Mouse (Mus musculus) midbrain, embryonic 15.5 days (tissue): ENCODE measurements at regions not wholly inside any gene's neighbourhood (a gene's known extent, or its start where the extent isn't known, plus 50 kb on each side); places are given as distances from the start of the nearest gene placed in this dataset.

Source experiments
- ATAC-seq: fragments of 200-750 bp; cut with Nextera tagmentation; replicated peaks from 2 replicates; pipeline ENCODE4 v1.8.0; 2017; ENCODE audit warnings: moderate TSS enrichment
- H3K27ac ChIP-seq: fragments of 300-500 bp; sonication (generic); 2 replicates; pipeline ENCODE4 v1.5.1; 2015; ENCODE audit warnings: mild to moderate bottlenecking, inconsistent platforms
- H3K27me3 ChIP-seq: fragments of 300-500 bp; sonication (generic); replicated peaks from 2 replicates; pipeline ENCODE4 v1.6.1; 2015; ENCODE audit warnings: inconsistent platforms
- H3K36me3 ChIP-seq: fragments of 300-500 bp; sonication (generic); replicated peaks from 2 replicates; pipeline ENCODE4 v1.6.1; 2015; ENCODE audit warnings: inconsistent platforms
- H3K4me1 ChIP-seq: fragments of 300-500 bp; sonication (generic); 2 replicates; pipeline ENCODE4 v1.6.1; 2015; ENCODE audit warnings: inconsistent platforms
- H3K4me2 ChIP-seq: fragments of 300-500 bp; sonication (generic); 2 replicates; pipeline ENCODE4 v1.6.1; 2015; ENCODE audit warnings: inconsistent platforms, mild to moderate bottlenecking, moderate library complexity
- H3K4me3 ChIP-seq: fragments of 300-500 bp; sonication (generic); 2 replicates; pipeline ENCODE4 v1.5.1; 2015; ENCODE audit warnings: mild to moderate bottlenecking, inconsistent platforms
- H3K9ac ChIP-seq: fragments of 300-500 bp; sonication (generic); 2 replicates; pipeline ENCODE4 v1.6.1; 2015; ENCODE audit warnings: mild to moderate bottlenecking, inconsistent platforms
- H3K9me3 ChIP-seq: fragments of 300-500 bp; sonication (generic); 2 replicates; pipeline ENCODE4 v1.6.1; 2016; ENCODE audit warnings: inconsistent platforms
- WGBS: fragments of 180-500 bp; shearing (Covaris S2); methylation state at CpG from one replicate; pipeline ENCODE4 v1.1.7; 2015; ENCODE audit warnings: mixed read lengths; 5-methylcytosine and 5-hydroxymethylcytosine counted together

GRCm38 (mm10) chr12:58743800-58744199 lies 268.0 kb downstream of the Sec23a start:
- Histone ChIP-seq H3K27ac (no peak overlapping the region), H3K4me3 (no peak overlapping the region), H3K4me1 (no peaks in the 10 kb centered on the region), H3K27me3 (no peaks in the 10 kb centered on the region), H3K36me3 (no peaks in the 10 kb centered on the region), H3K9me3 (no peaks in the 10 kb centered on the region), H3K4me2 (no peak overlapping the region), H3K9ac (no peak overlapping the region)
- ATAC-seq: no peak
- 67% methylated on average over 1 of the region's 1 CpGs for WGBS

DNA sequence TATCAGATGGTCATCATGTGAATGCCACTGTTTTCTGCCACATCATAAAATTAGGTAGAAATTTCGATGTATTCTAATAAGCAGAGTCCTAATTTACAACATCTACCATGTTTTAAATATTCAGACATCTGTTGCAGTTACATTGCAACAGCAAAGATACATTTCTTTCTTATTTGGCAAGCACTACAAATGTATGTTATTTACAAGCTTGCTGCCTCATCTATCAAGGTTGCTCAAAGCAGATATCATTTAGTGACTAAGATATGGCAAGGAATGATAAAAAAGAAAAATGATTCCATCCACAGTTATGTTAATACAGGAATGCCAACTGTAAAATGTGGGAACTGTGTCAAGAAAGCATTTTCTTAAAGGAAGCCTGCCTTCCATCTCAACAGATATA lies 283.7 kb downstream of the Sec23a start:
- ATAC-seq: no peak
- no peaks in the 10 kb centered on the region for H3K9me3 ChIP-seq
- no peak overlapping the region for H3K4me3 ChIP-seq
- no peak overlapping the region for H3K4me2 ChIP-seq
- H3K27ac ChIP-seq: no peak overlapping the region
- no peak overlapping the region for H3K9ac ChIP-seq
- H3K27me3 ChIP-seq: no peaks in the 10 kb centered on the region
- no peaks in the 10 kb centered on the region for H3K36me3 ChIP-seq
- H3K4me1 ChIP-seq: no peaks in the 10 kb centered on the region
- 64% methylated on average over 1 of the region's 1 CpGs for whole genome bisulfite sequencing

- no peak for ATAC-seq
- Histone ChIP-seq H3K27me3 (no peaks in the 10 kb centered on the region), H3K9ac (no peak overlapping the region), H3K36me3 (no peaks in the 10 kb centered on the region), H3K4me2 (no peak overlapping the region), H3K4me3 (no peak overlapping the region), H3K9me3 (no peaks in the 10 kb centered on the region), H3K4me1 (no peaks in the 10 kb centered on the region), H3K27ac (no peak overlapping the region)
- 92% methylated on average over 2 of the region's 2 CpGs for WGBS
These were observed 284.3 kb downstream of the Sec23a start for GRCm38 (mm10) chr12:58727547-58727946.

GRCm38 (mm10) chr12:58717908-58718307 lies 293.9 kb downstream of the Sec23a start:
- ATAC-seq: no peak
- WGBS: 94% methylated on average over 6 of the region's 6 CpGs

GRCm38 (mm10) chr12:58714207-58714606 lies 297.6 kb downstream of the Sec23a start:
- 95% methylated on average over 1 of the region's 1 CpGs for WGBS
- H3K4me2 ChIP-seq: no peak overlapping the region
- no peaks in the 10 kb centered on the region for H3K4me1 ChIP-seq
- no peak overlapping the region for H3K4me3 ChIP-seq
- no peak for ATAC-seq
- no peak overlapping the region for H3K27ac ChIP-seq
- no peak overlapping the region for H3K9ac ChIP-seq
- H3K27me3 ChIP-seq: no peaks in the 10 kb centered on the region
- no peaks in the 10 kb centered on the region for H3K36me3 ChIP-seq
- H3K9me3 ChIP-seq: no peaks in the 10 kb centered on the region

More at GRCm38 (mm10) chr12:58717908-58718307, 293.9 kb downstream of the Sec23a start:
- no peak overlapping the region for H3K9ac ChIP-seq
- H3K36me3 ChIP-seq: no peaks in the 10 kb centered on the region
- H3K4me1 ChIP-seq: no peaks in the 10 kb centered on the region
- no peak overlapping the region for H3K4me3 ChIP-seq
- no peaks in the 10 kb centered on the region for H3K9me3 ChIP-seq
- no peaks in the 10 kb centered on the region for H3K27me3 ChIP-seq
- no peak overlapping the region for H3K4me2 ChIP-seq
- no peak overlapping the region for H3K27ac ChIP-seq

- 75% methylated on average over 5 of the region's 5 CpGs for WGBS
- Histone ChIP-seq H3K4me2 (no peak overlapping the region), H3K4me1 (no peaks in the 10 kb centered on the region), H3K9ac (no peak overlapping the region), H3K27ac (no peak overlapping the region), H3K9me3 (no peaks in the 10 kb centered on the region), H3K4me3 (no peak overlapping the region), H3K36me3 (no peaks in the 10 kb centered on the region), H3K27me3 (no peaks in the 10 kb centered on the region)
- ATAC-seq: no peak
These were observed 316.1 kb downstream of the Sec23a start for GRCm38 (mm10) chr12:58695680-58696079.

DNA sequence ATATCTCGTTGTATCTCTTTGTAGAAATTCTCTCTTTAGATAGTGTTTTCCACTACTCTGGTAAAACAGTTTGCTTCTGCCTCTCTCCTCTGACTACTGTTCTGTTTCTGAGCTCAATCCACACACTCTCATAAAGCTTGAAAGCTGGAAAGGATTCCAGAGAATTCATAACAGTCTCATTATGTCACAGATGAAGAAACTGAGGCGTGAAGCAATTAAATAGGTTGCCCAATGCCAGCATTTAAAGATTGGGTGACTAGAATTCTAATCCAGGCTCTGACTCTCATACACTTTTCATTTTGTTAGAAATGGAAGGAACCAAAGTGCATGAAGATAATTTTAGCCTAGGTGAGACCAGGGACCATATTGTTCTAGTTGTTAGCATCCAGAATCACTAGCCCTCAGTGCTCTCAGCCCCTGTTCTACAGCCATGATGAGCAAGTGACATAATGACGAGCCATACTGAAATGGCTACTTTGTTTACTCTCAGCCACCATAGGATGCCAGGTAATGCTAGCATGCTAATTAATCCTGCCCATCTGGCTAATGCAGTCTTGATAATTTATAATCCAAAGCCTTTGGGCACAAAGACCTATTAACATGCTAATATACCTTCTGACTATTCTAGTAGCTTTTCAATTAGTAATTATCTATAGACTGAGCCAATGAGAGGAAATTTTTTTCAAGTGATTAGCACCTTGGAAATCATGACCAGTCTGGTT lies 341.7 kb downstream of the Sec23a start:
- H3K4me2 ChIP-seq: no peak overlapping the region
- 70% methylated on average over 3 of the region's 3 CpGs for WGBS
- no peaks in the 10 kb centered on the region for H3K4me1 ChIP-seq
- H3K36me3 ChIP-seq: no peaks in the 10 kb centered on the region
- no peak overlapping the region for H3K27ac ChIP-seq
- H3K9ac ChIP-seq: no peak overlapping the region
- peak; percentile 50; the same call in 1 of the 2 replicates for ATAC-seq
- H3K4me3 ChIP-seq: no peak overlapping the region
- H3K27me3 ChIP-seq: no peaks in the 10 kb centered on the region
- no peaks in the 10 kb centered on the region for H3K9me3 ChIP-seq

GRCm38 (mm10) chr12:58654530-58655056 lies 357.2 kb downstream of the Sec23a start:
- Histone ChIP-seq H3K36me3 (no peaks in the 10 kb centered on the region), H3K27me3 (no peaks in the 10 kb centered on the region), H3K4me3 (no peak overlapping the region)

GRCm38 (mm10) chr12:58653751-58654150 lies 358.1 kb downstream of the Sec23a start:
- Histone ChIP-seq H3K4me3 (no peak overlapping the region), H3K27ac (0 out of 2 replicates have a peak overlapping the region, but pooled peaks have one; percentile 8), H3K4me1 (peaks cover 13% of the 10 kb centered on the region), H3K9ac (no peak overlapping the region), H3K9me3 (no peaks in the 10 kb centered on the region), H3K4me2 (no peak overlapping the region), H3K27me3 (no peaks in the 10 kb centered on the region), H3K36me3 (no peaks in the 10 kb centered on the region)
- peak; percentile 71 for ATAC-seq
- WGBS: 45% methylated on average over 6 of the region's 6 CpGs

More at GRCm38 (mm10) chr12:58654530-58655056, 357.2 kb downstream of the Sec23a start:
- 68% methylated on average over 2 of the region's 2 CpGs for WGBS
- H3K4me2 ChIP-seq: no peak overlapping the region
- H3K9me3 ChIP-seq: no peaks in the 10 kb centered on the region
- peaks cover 13% of the 10 kb centered on the region for H3K4me1 ChIP-seq
- no peak overlapping the region for H3K9ac ChIP-seq
- no peak for ATAC-seq
- H3K27ac ChIP-seq: no peak overlapping the region

- peak overlapping the region; percentile 8; the same call in 1 of the 2 replicates for H3K27ac ChIP-seq
- peak; percentile 50 for ATAC-seq
- peaks cover 13% of the 10 kb centered on the region for H3K4me1 ChIP-seq
- H3K36me3 ChIP-seq: no peaks in the 10 kb centered on the region
- no peak overlapping the region for H3K4me3 ChIP-seq
- H3K27me3 ChIP-seq: no peaks in the 10 kb centered on the region
- 62% methylated on average over 6 of the region's 6 CpGs for WGBS
- no peak overlapping the region for H3K4me2 ChIP-seq
- no peaks in the 10 kb centered on the region for H3K9me3 ChIP-seq
- H3K9ac ChIP-seq: no peak overlapping the region
These were observed 358.6 kb downstream of the Sec23a start for GRCm38 (mm10) chr12:58653222-58653621.

GRCm38 (mm10) chr12:58652701-58653100 lies 359.1 kb downstream of the Sec23a start:
- Histone ChIP-seq H3K4me3 (no peak overlapping the region), H3K36me3 (no peaks in the 10 kb centered on the region), H3K9ac (no peak overlapping the region), H3K27me3 (no peaks in the 10 kb centered on the region), H3K9me3 (no peaks in the 10 kb centered on the region), H3K4me1 (peaks cover 13% of the 10 kb centered on the region), H3K4me2 (no peak overlapping the region), H3K27ac (0 out of 2 replicates have a peak overlapping the region, but pooled peaks have one; percentile 8)
- 91% methylated on average over 4 of the region's 4 CpGs for WGBS
- peak; percentile 31; the same call in 1 of the 2 replicates for ATAC-seq

DNA sequence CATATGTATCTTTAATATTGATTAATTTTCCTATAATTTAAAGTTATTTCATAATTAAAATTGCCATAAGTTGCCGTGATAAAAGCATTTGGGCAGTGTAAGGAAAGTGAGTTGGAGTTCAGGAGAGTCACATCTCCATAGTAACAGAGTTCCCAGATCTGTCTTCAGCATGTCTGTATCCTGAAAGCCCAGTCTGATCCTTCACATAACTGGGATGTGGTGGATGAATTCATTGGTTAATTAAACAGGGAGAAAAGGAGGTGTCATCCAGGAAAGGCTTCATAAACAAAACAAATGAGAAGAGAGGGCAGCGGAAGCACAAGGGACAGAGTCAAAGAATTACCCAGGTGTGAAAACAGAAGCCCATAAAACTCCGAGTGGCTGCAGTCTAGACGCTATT lies 363.5 kb downstream of the Sec23a start:
- Histone ChIP-seq H3K4me3 (no peak overlapping the region), H3K27ac (no peak overlapping the region), H3K36me3 (no peaks in the 10 kb centered on the region), H3K4me1 (peaks cover 2% of the 10 kb centered on the region), H3K9ac (no peak overlapping the region), H3K27me3 (no peaks in the 10 kb centered on the region), H3K9me3 (no peaks in the 10 kb centered on the region), H3K4me2 (no peak overlapping the region)
- WGBS: 42% methylated on average over 4 of the region's 4 CpGs
- ATAC-seq: no peak

DNA sequence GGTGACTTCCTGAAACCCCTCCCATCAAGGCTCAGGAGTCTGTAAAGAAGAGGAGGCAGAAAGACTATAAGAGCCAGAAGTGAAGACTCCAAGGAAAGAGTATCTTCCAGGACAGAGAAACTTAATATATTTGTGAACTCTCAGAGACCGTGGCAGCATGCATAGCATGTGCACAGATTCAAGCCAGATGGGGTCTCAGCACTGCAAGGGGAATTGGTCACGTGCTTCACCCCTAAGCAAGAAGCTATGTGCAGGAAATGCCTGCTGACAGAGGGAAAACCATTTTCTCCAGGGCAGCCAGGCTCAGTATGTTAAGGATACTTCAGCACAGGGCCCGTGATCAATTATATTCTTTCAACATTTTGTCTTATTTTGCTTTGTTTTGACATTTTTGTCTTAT lies 368.0 kb downstream of the Sec23a start:
- no peak overlapping the region for H3K27ac ChIP-seq
- H3K4me2 ChIP-seq: no peak overlapping the region
- H3K4me3 ChIP-seq: no peak overlapping the region
- WGBS: 74% methylated on average over 3 of the region's 3 CpGs
- H3K27me3 ChIP-seq: no peaks in the 10 kb centered on the region
- ATAC-seq: no peak
- no peaks in the 10 kb centered on the region for H3K9me3 ChIP-seq
- no peaks in the 10 kb centered on the region for H3K36me3 ChIP-seq
- H3K4me1 ChIP-seq: no peaks in the 10 kb centered on the region
- H3K9ac ChIP-seq: no peak overlapping the region
